8 mouse cellular contexts compared by ENCODE assay signal in the genomic region with DNA sequence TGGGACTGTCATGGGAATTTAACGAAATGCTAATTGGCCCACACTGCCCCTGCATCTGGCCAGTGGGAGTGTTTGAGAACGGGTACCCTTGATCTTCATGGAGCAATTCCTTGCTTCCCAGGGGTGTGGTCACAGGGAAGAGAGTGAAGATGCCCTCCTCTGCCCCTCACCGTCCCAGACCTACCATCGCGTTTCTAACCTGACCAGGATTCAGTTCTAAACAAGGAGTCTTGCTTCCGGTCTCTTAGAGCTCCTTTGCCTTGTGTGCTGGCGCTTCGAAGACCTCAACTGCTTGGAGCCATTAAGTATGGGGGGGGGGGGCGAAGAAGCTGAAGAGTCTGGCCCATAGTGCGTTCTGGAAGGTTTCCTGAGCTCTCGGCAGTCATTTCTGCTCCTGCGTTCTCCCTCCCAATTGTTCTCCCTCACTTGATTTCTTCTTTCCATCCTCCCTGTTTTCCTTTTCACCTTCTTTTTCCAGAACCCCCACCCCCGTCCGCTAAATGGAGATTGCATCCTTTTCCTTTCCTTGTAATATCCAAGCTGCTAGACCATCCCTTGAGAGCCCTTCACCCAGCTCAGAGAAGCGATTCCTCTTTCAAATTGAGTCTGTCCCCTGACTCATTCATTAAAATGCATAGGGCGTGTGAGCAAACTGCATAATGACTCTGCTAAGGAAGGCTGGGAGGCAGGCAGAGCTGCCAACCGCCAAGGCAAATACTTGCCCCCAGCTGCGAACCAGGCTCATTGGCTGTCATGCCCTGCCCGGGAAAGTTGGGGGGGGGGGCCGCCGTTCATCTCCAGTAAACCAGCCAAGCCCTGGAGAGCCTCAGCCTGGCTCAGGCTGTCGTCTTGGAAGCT. TPM values are rescaled to one million over a fixed set of nuclear protein-coding genes. Genes with fewer than 3 reads are reported as not detected.
DNase-seq lines count a peak whose midpoint lies in the region; ATAC-seq and TF ChIP-seq lines count a peak whose summit lies in the region.

No protein-coding gene starts in this region.

- no peak overlapping the region for H3ac ChIP-seq in myocyte (ENCODE audit: control insufficient read depth, insufficient read length)

- no peaks in the 10 kb centered on the region for H3K79me2 ChIP-seq in myocyte (ENCODE audit: control insufficient read depth, insufficient read depth)

- peak; percentile 91 for ATAC-seq in forebrain, embryonic 14.5 days
- peak; percentile 89 for ATAC-seq in hindbrain, postnatal 0 days

- TF ChIP-seq CTCF in hindbrain, postnatal 0 days (IDR thresholded peaks at IDR 0.05; ENCODE audit: low read depth), result no peak

- no peaks in the 10 kb centered on the region for H3K9me3 ChIP-seq in forebrain, embryonic 14.5 days (replicated peaks; ENCODE audit: control insufficient read depth, low read length)
- H3K9me3 ChIP-seq in hindbrain, postnatal 0 days (ENCODE audit: low read length), result no peaks in the 10 kb centered on the region

- peak overlapping the region; percentile 26 for H3K9ac ChIP-seq in forebrain, embryonic 14.5 days (ENCODE audit: low read length)
- no peak overlapping the region for H3K9ac ChIP-seq in hindbrain, postnatal 0 days (replicated peaks; ENCODE audit: low read length)

- H3K36me3 ChIP-seq in forebrain, embryonic 14.5 days (ENCODE audit: control insufficient read depth, insufficient read depth, low read length), result no peaks in the 10 kb centered on the region
- H3K36me3 ChIP-seq in hindbrain, postnatal 0 days (ENCODE audit: insufficient read depth, low read length), result no peaks in the 10 kb centered on the region
- no peaks in the 10 kb centered on the region for H3K36me3 ChIP-seq in myocyte (ENCODE audit: control insufficient read depth, insufficient read depth)

- H3K4me3 ChIP-seq in forebrain, embryonic 14.5 days (ENCODE audit: low read depth, low read length), result no peak overlapping the region
- no peak overlapping the region for H3K4me3 ChIP-seq in hindbrain, postnatal 0 days (ENCODE audit: low read length)
- no peak overlapping the region for H3K4me3 ChIP-seq in myocyte

- H3K27ac ChIP-seq in forebrain, embryonic 14.5 days (ENCODE audit: low read depth, low read length), result peak overlapping the region; percentile 82
- H3K27ac ChIP-seq in hindbrain, postnatal 0 days, result peak overlapping the region; percentile 84

- TF ChIP-seq POLR2A in myocyte (IDR thresholded peaks at IDR 0.05; ENCODE audit: insufficient read length, low read depth), result no peak

- WGBS in forebrain, embryonic 14.5 days, result 5% methylated on average over 22 of the region's 22 CpGs
- WGBS in hindbrain, postnatal 0 days, result 4% methylated on average over 22 of the region's 22 CpGs

- intact Hi-C loops in left cerebral cortex, postnatal 36 days (cut with DNase I), result loop anchor here (2.0 to 5.0 kb wide), 2 partner anchors 37 to 41 kb away; a partner anchor contains a TSS

- H3K4me1 ChIP-seq in forebrain, embryonic 14.5 days (ENCODE audit: control insufficient read depth, insufficient read depth, low read length), result peaks cover 36% of the 10 kb centered on the region
- peaks cover 32% of the 10 kb centered on the region for H3K4me1 ChIP-seq in hindbrain, postnatal 0 days (ENCODE audit: insufficient read depth, low read length)

- H3K4me2 ChIP-seq in forebrain, embryonic 14.5 days (ENCODE audit: low read length), result peak overlapping the region; percentile 37
- peak overlapping the region; percentile 42 for H3K4me2 ChIP-seq in hindbrain, postnatal 0 days (ENCODE audit: low read depth, low read length)
- peak overlapping the region; percentile 51 for H3K4me2 ChIP-seq in myocyte (ENCODE audit: low read depth)

- no peaks in the 10 kb centered on the region for H3K27me3 ChIP-seq in forebrain, embryonic 14.5 days (replicated peaks; ENCODE audit: control insufficient read depth, insufficient read depth, low read length)
- H3K27me3 ChIP-seq in hindbrain, postnatal 0 days (ENCODE audit: insufficient read depth, low read length), result no peaks in the 10 kb centered on the region
- no peaks in the 10 kb centered on the region for H3K27me3 ChIP-seq in myocyte (ENCODE audit: control insufficient read depth, insufficient read depth, insufficient read length)

- DNase-seq in A20 (ENCODE audit: low read depth, low spot score), result peak; percentile 62
- DNase-seq in adipocyte (ENCODE audit: low spot score), result peak; percentile 85
- DNase-seq in forebrain, embryonic 14.5 days (ENCODE audit: low spot score), result peak; percentile 94
- peak; percentile 92 for DNase-seq in hindbrain, postnatal 0 days (ENCODE audit: low spot score)
- DNase-seq in left cerebral cortex, postnatal 36 days (ENCODE audit: low spot score in 2 of 2), result peak; percentile 49 to 50
- DNase-seq in B cell, adult 2 months, result no peak
- no peak for DNase-seq in urinary bladder, adult 2 months (ENCODE audit: low spot score)

TF ChIP-seq in myocyte, 11 proteins besides CTCF, POLR2A, EP300 and RAD21:
- TF ChIP-seq E2F4 (IDR thresholded peaks at IDR 0.05; ENCODE audit: insufficient read depth) (no peak), MYOD1 (IDR thresholded peaks at IDR 0.05; ENCODE audit: control insufficient read depth in 1 of 3, insufficient read length in 2 of 3, low read depth in 2 of 3) (no peak), POLR2AphosphoS2 (IDR thresholded peaks at IDR 0.05; ENCODE audit: insufficient read length, low read depth) (no peak), USF1 (IDR thresholded peaks at IDR 0.05; ENCODE audit: low read depth) (no peak), CEBPB (IDR thresholded peaks at IDR 0.05; ENCODE audit: insufficient read depth, poor library complexity, severe bottlenecking) (no peak), MYOG (IDR thresholded peaks at IDR 0.05; ENCODE audit: control insufficient read depth in 1 of 3, insufficient read depth in 1 of 3, insufficient read length in 2 of 3, low read depth in 2 of 3) (no peak), TCF3 (IDR thresholded peaks at IDR 0.05; ENCODE audit: insufficient read length, low read depth) (no peak), REST (IDR thresholded peaks at IDR 0.05; ENCODE audit: insufficient read depth, insufficient read length) (no peak), TCF12 (IDR thresholded peaks at IDR 0.05; ENCODE audit: insufficient read depth, poor library complexity, severe bottlenecking) (no peak), SRF (IDR thresholded peaks at IDR 0.05; ENCODE audit: control insufficient read depth, insufficient read length, low read depth) (no peak), MAX (IDR thresholded peaks at IDR 0.05; ENCODE audit: low read depth) (no peak)
TF ChIP-seq in myocyte: peak in this region for 0.

RNA-seq across cellular contexts. Expression of a gene that starts 42.0 kb away (rescaled TPM):
- polyA plus RNA-seq in forebrain, embryonic 14.5 days (2014; fragmentation: Nextera tagmentation; extraction: Ambion mirVana), result 95.6 and 110 TPM in 2 replicates
- 87.2 and 112 TPM in 2 replicates for total RNA-seq in hindbrain, postnatal 0 days (2014; rRNA removed)
- polyA plus RNA-seq in hindbrain, postnatal 0 days (2015; fragmentation: Nextera tagmentation; extraction: Ambion mirVana), result 103 and 106 TPM in 2 replicates
- 100 to 1,000 TPM; 183 to 217 TPM for total RNA-seq in left cerebral cortex, postnatal 36 days (2021)
- polyA plus RNA-seq in myocyte (2012; fragmentation: generic; extraction: Trizol), result 29.6 TPM
- polyA plus RNA-seq in urinary bladder, adult 2 months (2012; rRNA removed), result 125 and 145 TPM in 2 replicates

RNA-seq across cellular contexts. Expression of a gene that starts 53.0 kb away (rescaled TPM):
- 0.22 and 0.48 TPM in 2 replicates for polyA plus RNA-seq in forebrain, embryonic 14.5 days (2014; fragmentation: Nextera tagmentation; extraction: Ambion mirVana)
- total RNA-seq in hindbrain, postnatal 0 days (2014; rRNA removed), result 2.0 and 7.2 TPM in 2 replicates
- polyA plus RNA-seq in hindbrain, postnatal 0 days (2015; fragmentation: Nextera tagmentation; extraction: Ambion mirVana), result 3.9 and 5.5 TPM in 2 replicates
- 1 to 10 TPM; 1.4 TPM for total RNA-seq in left cerebral cortex, postnatal 36 days (2021)
- not detected for polyA plus RNA-seq in myocyte (2012; fragmentation: generic; extraction: Trizol)
- polyA plus RNA-seq in urinary bladder, adult 2 months (2012; rRNA removed), result 0.16 and 0.34 TPM in 2 replicates

Comparison
In these comparisons a context has a peak if more than half of its experiments do, and no peak if none do; other contexts are left out.
1. DNase-seq: peak in A20 (single experiment), adipocyte (single experiment), forebrain, embryonic 14.5 days (single experiment), hindbrain, postnatal 0 days (single experiment) and left cerebral cortex, postnatal 36 days (2 of 2); none in B cell, adult 2 months (0 of 2) and urinary bladder, adult 2 months (single experiment).
2. Peak in every context shown above with its lines, with median percentiles within 50 percentile points of each other: H3K4me2 ChIP-seq.